Mouse (Mus musculus) CH12.LX (cell line): Measurements from ENCODE around the gene Elane.

Source experiments
- CTCF ChIP-seq, 2 experiments: IDR thresholded peaks in 1 of 2; conservative IDR thresholded peaks in 1 of 2; 2 replicates each; pipeline ENCODE4 v1.5.1; 2011 to 2012; ENCODE audit warnings: low read depth in 2 of 2, low read length in 2 of 2, improper control_type of control experiment in 1 of 2, inconsistent platforms in 1 of 2, mild to moderate bottlenecking in 1 of 2, moderate library complexity in 1 of 2
- ETS1 ChIP-seq: conservative IDR thresholded peaks from 2 replicates; pipeline ENCODE4 v1.6.1; 2012; ENCODE audit warnings: low read depth, mild to moderate bottlenecking, inconsistent platforms, low read length, improper control_type of control experiment, moderate library complexity
- POLR2A ChIP-seq: IDR thresholded peaks from 2 replicates; pipeline ENCODE4 v1.6.1; 2011; ENCODE audit warnings: low read depth, mild to moderate bottlenecking, improper control_type of control experiment, low read length
- POLR2AphosphoS2 ChIP-seq: IDR thresholded peaks from 2 replicates; pipeline ENCODE4 v1.6.1; 2011; ENCODE audit warnings: low read depth, low read length, improper control_type of control experiment
- TCF12 ChIP-seq: IDR thresholded peaks from 2 replicates; pipeline ENCODE4 v1.6.1; 2014; ENCODE audit warnings: low read depth, mild to moderate bottlenecking, inconsistent platforms, low read length, improper control_type of control experiment
- ZNF384 ChIP-seq: IDR thresholded peaks from 2 replicates; pipeline ENCODE4 v1.6.1; 2012; ENCODE audit warnings: low read depth, low read length, improper control_type of control experiment, inconsistent platforms

- TF ChIP-seq POLR2AphosphoS2: no peak
- TF ChIP-seq CTCF (conservative IDR thresholded peaks at IDR 0.05 in 1 of 2, IDR thresholded peaks at IDR 0.05 in 1 of 2; ENCODE audit: low read depth in 2 of 2, low read length in 2 of 2): no peak
- no peak for TF ChIP-seq POLR2A
- TF ChIP-seq TCF12: no peak
- no peak for TF ChIP-seq ZNF384
- no peak for TF ChIP-seq ETS1
Observed at GRCm38 (mm10) chr10:79866601-79867000, 19.4 kb upstream of the Elane start.
